Mouse (Mus musculus) G1E (cell line): ENCODE measurements at regions not wholly inside any gene's neighbourhood (a gene's known extent, or its start where the extent isn't known, plus 50 kb on each side); places are given as distances from the start of the nearest gene placed in this dataset.

Experiments
- ATAC-seq: 2 replicates; pipeline ENCODE4 v1.8.0; 2016; ENCODE audit warnings: mild to moderate bottlenecking; ENCODE audit not compliant: insufficient number of reproducible peaks, poor library complexity, low FRiP score, severe bottlenecking; ENCODE audit errors: extremely low read depth
- DNase-seq: peaks from one replicate; pipeline ENCODE4 v3.0.0; 2012; ENCODE audit warnings: low spot score
- H3K27me3 ChIP-seq: 2 replicates; pipeline ENCODE4 v1.6.1; 2012; ENCODE audit warnings: mild to moderate bottlenecking, low read length, inconsistent platforms; ENCODE audit not compliant: insufficient read depth
- H3K36me3 ChIP-seq: replicated peaks from 2 replicates; pipeline ENCODE3; 2012; ENCODE audit warnings: mild to moderate bottlenecking, inconsistent platforms
- H3K4me1 ChIP-seq: 2 replicates; pipeline ENCODE4 v1.6.1; 2012; ENCODE audit warnings: low read depth, low read length, inconsistent platforms, mixed read lengths; ENCODE audit not compliant: insufficient read depth
- H3K4me3 ChIP-seq: 2 replicates; pipeline ENCODE4 v1.5.1; 2012; ENCODE audit warnings: low read depth, mild to moderate bottlenecking, inconsistent platforms, low read length, moderate library complexity, mixed read lengths
- H3K9me3 ChIP-seq: replicated peaks from 2 replicates; pipeline ENCODE4 v1.6.1; 2012; ENCODE audit warnings: inconsistent platforms
- CTCF ChIP-seq: IDR thresholded peaks from 2 replicates; pipeline ENCODE4 v1.5.1; 2012; ENCODE audit warnings: low read depth, low read length, inconsistent platforms, mixed read lengths
- GATA1 ChIP-seq: IDR thresholded peaks from 2 replicates; pipeline ENCODE4 v1.6.1; 2012; ENCODE audit warnings: borderline replicate concordance, low read length, inconsistent platforms, mixed read lengths
- GATA2 ChIP-seq: IDR thresholded peaks from 2 replicates; pipeline ENCODE4 v1.6.1; 2012; ENCODE audit warnings: low read depth, low read length, inconsistent platforms, borderline replicate concordance
- POLR2AphosphoS5 ChIP-seq: IDR thresholded peaks from 2 replicates; pipeline ENCODE4 v1.6.1; 2012; ENCODE audit warnings: low read depth, low read length, inconsistent platforms; ENCODE audit not compliant: insufficient replicate concordance
- TAL1 ChIP-seq: conservative IDR thresholded peaks from 2 replicates; pipeline ENCODE4 v1.6.1; 2012; ENCODE audit warnings: low read depth, low read length, inconsistent platforms, mixed read lengths

DNA sequence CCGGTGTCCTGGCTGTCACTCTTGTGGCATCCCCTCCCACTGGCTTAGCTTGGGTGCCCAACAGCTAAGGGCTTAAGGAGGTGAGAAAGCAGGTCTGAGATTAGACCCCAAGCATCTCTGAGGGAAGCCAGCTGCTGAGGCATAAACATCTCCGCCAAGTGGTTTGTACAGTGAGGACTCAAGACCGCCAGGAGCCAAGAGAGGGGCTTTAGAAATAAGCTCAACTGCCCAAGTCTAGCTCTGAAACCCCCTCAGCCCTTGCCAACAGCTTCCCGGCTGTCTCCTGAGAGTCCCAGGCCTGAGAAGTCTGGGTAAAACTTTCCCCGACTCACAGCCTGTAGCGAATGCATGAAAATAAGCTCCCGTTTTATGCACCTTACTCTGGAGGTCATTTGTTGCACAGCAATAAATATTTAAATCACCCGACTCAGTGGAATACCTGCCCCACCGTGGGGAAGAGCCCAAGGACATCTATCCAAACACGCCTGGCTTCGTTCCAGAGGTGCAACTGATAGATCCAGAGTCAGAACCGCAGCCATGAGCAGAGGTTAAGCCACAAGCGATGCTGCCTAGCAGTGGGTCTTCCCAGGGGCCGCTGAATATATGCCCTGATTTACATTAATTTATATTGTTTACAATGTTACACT is 100.1 kb upstream of the Slc44a1 start:
- Histone ChIP-seq H3K4me1 (peaks cover 3% of the 10 kb centered on the region), H3K27me3 (peaks cover 27% of the 10 kb centered on the region), H3K36me3 (no peaks in the 10 kb centered on the region), H3K9me3 (peaks cover 8% of the 10 kb centered on the region), H3K4me3 (no peak overlapping the region)
- ATAC-seq (no peak), DNase-seq (no peak)
- TF ChIP-seq CTCF (no peak), POLR2AphosphoS5 (no peak), GATA1 (no peak), GATA2 (no peak), TAL1 (no peak)

DNA sequence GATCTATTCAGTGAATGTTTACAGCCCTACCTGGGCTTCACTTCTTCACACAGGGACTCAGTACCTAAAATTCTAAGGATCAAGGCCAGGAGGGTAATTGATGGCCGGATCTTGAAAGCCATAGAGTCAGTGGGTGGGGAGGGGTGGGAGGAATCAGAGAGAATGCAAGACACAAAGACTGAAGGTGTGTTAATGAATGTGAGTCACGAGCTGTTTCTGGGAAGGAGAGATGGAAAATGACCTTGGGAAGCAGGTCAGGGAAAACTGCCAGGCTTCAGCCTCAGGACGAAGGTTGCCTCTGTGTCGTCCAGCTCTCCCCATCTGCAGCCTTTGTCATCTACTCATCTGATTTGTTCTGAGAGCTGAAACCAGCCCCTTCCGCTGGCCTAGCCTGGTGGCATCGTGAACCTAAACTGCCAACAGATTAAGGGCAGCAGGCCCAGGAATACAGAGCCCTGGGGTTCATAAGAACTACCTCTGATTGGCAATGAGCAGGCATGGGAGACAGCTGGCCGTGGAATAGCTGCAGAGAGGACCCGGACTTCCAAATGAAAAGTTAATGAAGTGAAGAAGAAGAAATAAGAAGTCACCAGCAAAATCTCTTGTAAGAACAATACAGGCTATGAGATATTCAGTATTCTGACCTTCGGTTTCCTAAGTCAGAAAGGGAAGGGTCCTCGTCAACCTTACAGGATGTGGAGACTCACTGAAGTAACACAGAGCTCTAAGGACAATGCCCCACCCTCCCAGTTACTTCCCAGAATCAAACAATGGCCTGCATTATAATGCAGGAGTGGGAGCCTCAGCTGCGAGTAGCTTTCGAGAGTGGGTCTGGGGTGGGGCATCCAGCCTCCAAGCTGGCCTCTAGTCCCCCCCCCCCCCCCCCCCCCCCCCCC is 100.8 kb upstream of the Slc44a1 start:
- no peak for ATAC-seq
- TF ChIP-seq GATA1 (no peak), CTCF (no peak), TAL1 (no peak)

GRCm38 (mm10) chr4:53338479-53338878 is 101.7 kb upstream of the Slc44a1 start:
- no peak for DNase-seq
- no peak for ATAC-seq
- peaks cover 20% of the 10 kb centered on the region for H3K27me3 ChIP-seq
- H3K36me3 ChIP-seq = no peaks in the 10 kb centered on the region
- H3K4me3 ChIP-seq = no peak overlapping the region
- TF ChIP-seq CTCF = no peak
- no peak for TF ChIP-seq TAL1
- no peak for TF ChIP-seq GATA2
- peaks cover 8% of the 10 kb centered on the region for H3K9me3 ChIP-seq
- H3K4me1 ChIP-seq = no peaks in the 10 kb centered on the region; the same call in 1 of the 2 replicates

More for the DNA sequence above, 100.8 kb upstream of the Slc44a1 start:
- Histone ChIP-seq H3K36me3 (no peaks in the 10 kb centered on the region), H3K27me3 (peaks cover 21% of the 10 kb centered on the region), H3K9me3 (peaks cover 8% of the 10 kb centered on the region), H3K4me1 (no peaks in the 10 kb centered on the region; the same call in 1 of the 2 replicates), H3K4me3 (no peak overlapping the region)
- DNase-seq = no peak

GRCm38 (mm10) chr4:53337784-53338183 is 102.4 kb upstream of the Slc44a1 start:
- ATAC-seq (no peak), DNase-seq (no peak)
- no peaks in the 10 kb centered on the region for H3K36me3 ChIP-seq
- peaks cover 7% of the 10 kb centered on the region for H3K9me3 ChIP-seq
- H3K27me3 ChIP-seq = peaks cover 20% of the 10 kb centered on the region
- no peaks in the 10 kb centered on the region; the same call in 1 of the 2 replicates for H3K4me1 ChIP-seq
- H3K4me3 ChIP-seq = no peak overlapping the region
- no peak for TF ChIP-seq GATA2
- TF ChIP-seq CTCF = no peak
- no peak for TF ChIP-seq POLR2AphosphoS5
- no peak for TF ChIP-seq TAL1
- TF ChIP-seq GATA1 = no peak

DNA sequence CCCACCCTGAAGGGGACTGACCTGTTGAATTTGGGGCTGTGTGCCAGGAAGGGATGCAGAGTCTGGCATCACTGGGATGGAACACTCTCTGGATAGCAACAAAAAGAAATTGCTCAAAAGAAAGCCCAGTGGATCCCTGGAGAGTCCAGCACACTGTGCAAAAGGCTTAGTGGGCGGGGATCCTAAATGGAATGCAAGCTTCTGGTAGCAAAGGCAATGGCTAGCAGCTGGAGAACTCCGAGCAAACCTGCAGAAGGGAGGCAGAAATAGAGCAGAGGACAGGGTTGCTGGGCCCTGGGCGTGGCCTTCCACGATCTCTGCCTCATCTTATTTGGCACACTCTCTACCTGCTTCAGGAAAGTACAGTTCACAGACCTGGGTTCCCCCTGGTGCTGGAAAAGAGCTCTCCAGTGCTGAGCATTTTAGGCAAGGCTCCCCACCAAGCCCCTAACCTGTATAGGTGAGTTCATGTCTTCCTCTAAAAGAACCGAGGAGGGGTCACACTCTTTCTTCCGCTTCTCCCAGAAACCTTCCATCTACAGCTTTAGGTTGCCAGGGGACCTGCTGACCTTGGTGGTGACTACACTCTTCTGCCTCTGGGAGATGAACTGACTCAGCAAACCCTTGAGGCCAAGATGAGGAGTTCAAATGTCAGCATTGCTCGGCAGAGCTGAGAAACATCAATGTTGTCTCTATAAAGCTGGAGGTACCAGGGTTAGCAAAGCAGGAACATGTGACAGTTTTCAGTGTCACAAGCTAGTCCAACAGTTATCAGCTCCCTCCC is 112.6 kb upstream of the Slc44a1 start:
- ATAC-seq = no peak

GRCm38 (mm10) chr4:53323838-53324237 is 116.4 kb upstream of the Slc44a1 start:
- no peak for ATAC-seq
- Histone ChIP-seq H3K9me3 (no peaks in the 10 kb centered on the region), H3K4me3 (no peak overlapping the region), H3K4me1 (peaks cover 11% of the 10 kb centered on the region), H3K27me3 (peaks cover 7% of the 10 kb centered on the region), H3K36me3 (no peaks in the 10 kb centered on the region)
- DNase-seq = no peak
- TF ChIP-seq POLR2AphosphoS5 (no peak), GATA1 (no peak), TAL1 (no peak), CTCF (no peak)

More for the DNA sequence above, 112.6 kb upstream of the Slc44a1 start:
- H3K4me1 ChIP-seq = peaks cover 6% of the 10 kb centered on the region; the same call in 1 of the 2 replicates
- TF ChIP-seq TAL1 (no peak), GATA2 (no peak), POLR2AphosphoS5 (no peak), CTCF (no peak), GATA1 (no peak)
- no peaks in the 10 kb centered on the region for H3K9me3 ChIP-seq
- DNase-seq = no peak
- no peaks in the 10 kb centered on the region for H3K36me3 ChIP-seq
- no peak overlapping the region for H3K4me3 ChIP-seq
- peaks cover 7% of the 10 kb centered on the region for H3K27me3 ChIP-seq
